Mouse (Mus musculus) left cerebral cortex, postnatal 14 days (tissue): ENCODE results near the gene Kat14. TPM values are rescaled to one million over a fixed set of nuclear protein-coding genes. Genes with fewer than 3 reads are reported as not detected.
A peak's percentile ranks its signal among the peaks of the same experiment; 100 is the strongest.

Experiments
- DNase-seq, 2 experiments: peaks; one replicate each; pipeline ENCODE4 v3.0.0; 2021 to 2022; ENCODE audit warnings: low spot score in 2 of 2, mixed read lengths in 1 of 2
- intact Hi-C: fragments of 180-260 bp; cut with DNase I; formaldehyde crosslinking; loops from one replicate; pipeline ENCODE4 v1.15.1; 2025
- total RNA-seq, 2 experiments: library from RNA; stranded (reverse); gene quantifications; 2 replicates each; pipeline ENCODE4 v1.2.3; 2021

Kat14 gene
- total RNA-seq, 2 experiments from 2014 or later, result 32.0 to 33.7 TPM

GRCm38 (mm10) chr2:144439191-144439700 lies 70.5 kb downstream of the Kat14 start:
- intact Hi-C loops, result no loop called here
- no peak for DNase-seq

GRCm38 (mm10) chr2:144441386-144441915 lies 72.7 kb downstream of the Kat14 start:
- intact Hi-C loops, result no loop called here
- DNase-seq, result peak; percentile 40 to 58

DNA sequence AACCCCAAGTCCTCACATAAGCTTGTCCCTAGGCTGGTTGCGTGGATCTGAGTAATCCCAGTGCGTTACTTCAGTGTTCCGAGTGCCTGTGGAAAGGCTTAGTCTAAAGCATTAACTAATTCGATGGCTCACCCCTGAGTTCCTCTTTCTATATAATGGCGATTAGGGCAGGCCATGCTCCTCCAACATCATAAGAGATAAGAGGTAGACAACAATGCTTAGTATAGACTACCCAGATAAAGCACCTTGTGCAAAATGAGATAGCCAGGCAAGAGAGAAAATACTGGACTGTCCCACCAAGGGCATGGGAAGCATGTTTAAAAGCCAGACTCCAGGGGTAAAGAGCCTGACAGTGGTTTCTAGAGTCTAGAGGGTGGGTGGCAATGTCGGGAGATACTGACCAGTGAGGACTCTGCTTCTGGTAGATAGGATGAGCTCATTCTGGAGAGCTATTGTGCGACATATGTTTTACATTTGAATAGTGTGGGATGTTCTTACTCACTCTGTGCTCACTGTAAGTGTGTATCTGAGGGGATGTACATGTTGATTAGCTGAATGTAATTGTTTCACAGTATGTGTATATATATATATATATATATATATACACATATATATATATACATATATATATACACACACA lies 77.7 kb downstream of the Kat14 start:
- no peak for DNase-seq
- intact Hi-C loops, result no loop called here

DNA sequence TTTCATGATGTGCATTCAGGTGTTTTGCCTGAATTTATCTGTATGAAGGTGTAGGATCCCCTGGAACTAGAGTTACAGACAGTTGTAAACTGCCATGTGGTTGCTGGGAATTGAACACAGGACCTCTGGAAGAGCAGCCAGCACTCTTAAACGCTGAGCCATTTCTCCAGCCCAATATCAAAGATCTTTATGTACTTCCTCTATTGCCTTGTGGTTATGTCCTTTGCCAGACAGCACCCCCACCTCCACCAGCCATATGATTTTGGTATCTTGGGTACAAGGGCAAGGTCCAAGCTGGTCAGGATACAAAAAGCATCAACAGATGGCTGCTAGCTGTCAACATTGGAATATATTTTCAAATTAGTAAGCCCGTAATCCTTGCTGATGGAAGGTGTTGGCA lies 81.6 kb downstream of the Kat14 start:
- DNase-seq, result no peak
- intact Hi-C loops, result loop anchor here (5.0 to 10.0 kb wide), 3 partner anchors 166 to 1338 kb away; no protein-coding TSS in a partner anchor

GRCm38 (mm10) chr2:144452364-144453008 lies 83.7 kb downstream of the Kat14 start:
- intact Hi-C loops, result loop anchor here (5.0 to 10.0 kb wide), 3 partner anchors 168 to 1340 kb away; no protein-coding TSS in a partner anchor
- DNase-seq, result peak; percentile 83 to 91

Other genes starting within 250 kb of the Kat14 start
- 1 to 10 TPM; 3.2 to 3.4 TPM for gene Mgme1, start 98.3 kb upstream of the Kat14 start, total RNA-seq
- gene Snx5, start 98.1 kb upstream of the Kat14 start, total RNA-seq, result 10 to 100 TPM; 64.4 to 67.4 TPM
- gene Ovol2, start 36.8 kb upstream of the Kat14 start, total RNA-seq, result 1 to 10 TPM; 5.3 to 6.7 TPM
- 1 to 10 TPM; 4.7 to 9.4 TPM for gene Pet117, start within 50 bp of the Kat14 start, total RNA-seq
- gene Dzank1, start 158.4 kb downstream of the Kat14 start, total RNA-seq, result 100 to 1,000 TPM; 121 to 134 TPM
- 10 to 100 TPM; 22.5 to 22.9 TPM for gene Polr3f, start 158.7 kb downstream of the Kat14 start, total RNA-seq
- gene Rbbp9, start 181.9 kb downstream of the Kat14 start, total RNA-seq, result 10 to 100 TPM; 25.3 to 25.5 TPM
- 10 to 100 TPM; 45.0 to 48.3 TPM for gene Sec23b, start 187.2 kb downstream of the Kat14 start, total RNA-seq
- 10 to 100 TPM; 36.7 to 47.3 TPM for gene Smim26, start 225.1 kb downstream of the Kat14 start, total RNA-seq
- gene Dtd1, start 230.9 kb downstream of the Kat14 start, total RNA-seq, result 10 to 100 TPM; 54.1 to 58.4 TPM